Mouse (Mus musculus) 3T3-L1 (cell line): ENCODE results near the gene Scyl1.

Experiments used
- DNase-seq: peaks from one replicate; pipeline ENCODE4 v3.0.0-alpha.2; 2015; ENCODE audit warnings: low read depth, low spot score

The Scyl1 gene

GRCm38 (mm10) chr19:5803041-5803880 lies 32.0 kb upstream of the Scyl1 start:
- DNase-seq = peak; percentile 98

- DNase-seq = no peak
These were observed 31.5 kb upstream of the Scyl1 start for GRCm38 (mm10) chr19:5802787-5803040.

GRCm38 (mm10) chr19:5802011-5802786 lies 31.0 kb upstream of the Scyl1 start:
- peak; percentile 95 for DNase-seq

GRCm38 (mm10) chr19:5801432-5801964 lies 30.3 kb upstream of the Scyl1 start:
- DNase-seq = peak; percentile 53

- peak; percentile 69 for DNase-seq
These were observed 29.6 kb upstream of the Scyl1 start for GRCm38 (mm10) chr19:5800632-5801431.

GRCm38 (mm10) chr19:5800350-5800631 lies 29.1 kb upstream of the Scyl1 start:
- peak; percentile 64 for DNase-seq

- DNase-seq = peak; percentile 74
These were observed 28.5 kb upstream of the Scyl1 start for GRCm38 (mm10) chr19:5799566-5800349.

GRCm38 (mm10) chr19:5798700-5799479 lies 27.7 kb upstream of the Scyl1 start:
- DNase-seq = peak; percentile 78

GRCm38 (mm10) chr19:5797381-5798111 lies 26.3 kb upstream of the Scyl1 start:
- DNase-seq = peak; percentile 77

- peak; percentile 66 for DNase-seq
These were observed 25.4 kb upstream of the Scyl1 start for GRCm38 (mm10) chr19:5796573-5797111.

GRCm38 (mm10) chr19:5795668-5796572 lies 24.7 kb upstream of the Scyl1 start:
- peak; percentile 64 for DNase-seq

- DNase-seq = peak; percentile 96
These were observed 23.8 kb upstream of the Scyl1 start for GRCm38 (mm10) chr19:5794771-5795576.

GRCm38 (mm10) chr19:5793917-5794770 lies 22.9 kb upstream of the Scyl1 start:
- DNase-seq = peak; percentile 81

- peak; percentile 88 for DNase-seq
These were observed 21.9 kb upstream of the Scyl1 start for GRCm38 (mm10) chr19:5793116-5793515.

- DNase-seq = no peak
These were observed 20.1 kb upstream of the Scyl1 start for GRCm38 (mm10) chr19:5791329-5791728.

- peak; percentile 78 for DNase-seq
These were observed 17.8 kb upstream of the Scyl1 start for GRCm38 (mm10) chr19:5789066-5789465.

- DNase-seq = no peak
These were observed 17.4 kb upstream of the Scyl1 start for GRCm38 (mm10) chr19:5788620-5789019.
